Mouse (Mus musculus) urinary bladder, postnatal 4 days (tissue): ENCODE results near the gene Rhox2a.
"Not testable (repeated sequence)": the region's sequence is repeated elsewhere in the genome, so short reads cannot be mapped to it uniquely, and the experiment has no call there.

ENCODE experiments used
- DNase-seq, 2 experiments: peaks; one replicate each; pipeline ENCODE4 v3.0.0; 2021 to 2022; ENCODE audit warnings: low spot score in 2 of 2

The Rhox2a gene

DNA sequence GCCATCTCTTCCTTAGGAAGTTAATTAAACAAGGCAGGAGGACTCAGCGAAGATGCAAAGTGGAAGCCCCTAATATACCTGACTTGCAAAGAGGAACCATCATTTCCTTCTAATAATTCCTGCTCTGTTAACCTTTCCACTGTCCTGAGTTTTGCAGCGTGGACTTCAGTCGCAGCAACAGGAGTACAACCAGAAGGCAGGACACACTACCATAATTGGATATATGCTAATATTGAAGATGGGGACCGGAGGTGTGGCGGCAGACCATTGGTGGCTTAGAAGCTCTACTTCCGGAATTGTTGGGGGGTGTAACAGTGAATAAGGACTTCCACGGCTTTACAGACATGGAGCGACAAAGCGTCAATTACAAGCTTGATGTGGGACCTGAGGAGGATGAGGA is at the start of gene Rhox2a:
Gene Rhox2a, plus strand, starts transcription at position 301 of the 400 bp plus-strand sequence.
- not testable (repeated sequence) for DNase-seq

DNA sequence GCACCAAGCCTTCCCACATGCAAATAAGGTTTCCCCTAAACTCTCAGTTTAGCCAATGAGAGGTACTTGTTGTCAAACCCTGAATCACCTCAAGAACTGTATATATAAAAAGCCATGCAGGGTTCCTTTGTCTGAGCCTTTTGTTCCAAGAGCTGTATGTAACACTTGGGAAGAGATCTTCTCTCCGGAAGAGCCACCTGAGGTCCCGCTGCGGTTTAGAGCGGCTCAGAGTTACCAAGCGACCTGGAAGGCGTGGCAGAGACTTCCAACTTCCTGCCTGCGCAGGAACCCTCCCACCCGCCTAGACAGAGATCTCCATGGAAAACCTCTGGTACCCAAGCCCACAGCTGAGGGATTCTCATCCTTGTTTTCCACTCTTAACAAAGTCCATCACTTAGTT is 46.1 kb upstream of the Rhox2a start:
- DNase-seq: no peak

GRCm38 (mm10) chrX:37210941-37211340 is 33.8 kb upstream of the Rhox2a start, which contains the start of gene Gm9:
Gene Gm9 (minus strand): TSS chrX:37211041.
- no peak for DNase-seq

DNA sequence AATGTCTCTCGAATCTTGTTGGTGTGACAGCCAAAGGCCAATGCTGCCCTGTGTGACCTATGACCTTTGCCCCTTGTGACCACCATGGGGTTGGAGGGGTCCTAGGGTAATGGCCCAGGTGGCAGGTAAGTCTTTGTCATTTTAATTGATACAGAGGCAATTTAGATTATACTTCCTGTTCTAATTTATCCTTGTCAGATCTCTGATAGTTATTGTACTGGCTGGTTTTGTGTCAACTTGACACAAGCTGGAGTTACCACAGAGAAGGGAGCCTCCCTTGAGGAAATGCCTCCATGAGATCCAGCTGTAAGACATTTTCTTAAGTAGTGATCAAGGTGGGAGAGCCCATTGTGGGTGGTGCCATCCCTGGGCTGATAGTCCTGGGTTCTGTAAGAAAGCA is 22.6 kb upstream of the Rhox2a start, which contains the start of gene Rhox1:
Gene Rhox1, minus strand, starts transcription at position 101 of the 400 bp plus-strand sequence.
- DNase-seq: not testable (repeated sequence)

DNA sequence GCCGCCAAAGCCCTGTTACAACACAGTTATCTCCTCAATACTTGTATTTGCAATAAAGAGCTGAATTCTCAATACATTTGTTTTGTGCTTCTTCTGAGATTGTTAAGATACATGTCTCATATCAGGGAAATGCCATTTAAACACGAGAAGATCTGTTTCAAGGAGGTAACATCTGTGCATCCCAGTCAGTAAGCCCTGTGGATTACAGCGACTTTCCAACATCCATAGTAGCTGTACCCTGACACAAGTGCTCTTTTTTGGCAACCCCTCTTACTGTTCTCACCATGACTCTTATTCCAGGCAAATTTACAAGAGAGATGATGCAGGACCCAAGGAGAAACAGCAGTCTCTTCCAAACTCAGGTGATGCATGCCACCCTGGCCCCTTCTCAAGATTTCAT is 4.8 kb downstream of the Rhox2a start, which contains the start of gene Rhox3a:
Gene Rhox3a, plus strand, starts transcription at position 301 of the 400 bp plus-strand sequence.
- DNase-seq: not testable (repeated sequence)

- DNase-seq: not testable (repeated sequence)
Observed at GRCm38 (mm10) chrX:37265038-37265437, 20.3 kb downstream of the Rhox2a start, which contains the start of gene Rhox4a. Gene Rhox4a (plus strand): TSS chrX:37265338.
